Mouse (Mus musculus) stomach, embryonic 14.5 days (tissue): ENCODE measurements around the gene Gm42791. TPM values are rescaled to one million over a fixed set of nuclear protein-coding genes. Genes with fewer than 3 reads are reported as not detected.

Experiments
- ATAC-seq: fragments of 200-750 bp; cut with Nextera tagmentation; 2 replicates; pipeline ENCODE4 v1.8.0; 2017; ENCODE audit warnings: low read depth, moderate TSS enrichment; ENCODE audit not compliant: insufficient number of reproducible peaks, insufficient read depth, low FRiP score
- H3K27ac ChIP-seq: fragments of 300-500 bp; sonication (generic); 2 replicates; pipeline ENCODE4 v1.5.1; 2014; ENCODE audit warnings: mild to moderate bottlenecking, low read length, moderate library complexity, mixed read lengths
- H3K27me3 ChIP-seq: fragments of 300-500 bp; sonication (generic); 2 replicates; pipeline ENCODE4 v1.6.1; 2014; ENCODE audit warnings: low read length, control low read depth, mixed read lengths; ENCODE audit not compliant: control insufficient read depth, insufficient read depth
- H3K36me3 ChIP-seq: fragments of 300-500 bp; sonication (generic); 2 replicates; pipeline ENCODE4 v1.6.1; 2014; ENCODE audit warnings: mild to moderate bottlenecking, control low read depth, low read length, moderate library complexity, mixed read lengths; ENCODE audit not compliant: control insufficient read depth, insufficient read depth
- H3K4me1 ChIP-seq: fragments of 300-500 bp; sonication (generic); 2 replicates; pipeline ENCODE4 v1.6.1; 2014; ENCODE audit warnings: low read length, control low read depth, mixed read lengths; ENCODE audit not compliant: control insufficient read depth, insufficient read depth
- H3K4me2 ChIP-seq: fragments of 300-500 bp; sonication (generic); replicated peaks from 2 replicates; pipeline ENCODE4 v1.6.1; 2014; ENCODE audit warnings: low read depth, low read length, control low read depth
- H3K4me3 ChIP-seq: fragments of 300-500 bp; sonication (generic); 2 replicates; pipeline ENCODE4 v1.5.1; 2014; ENCODE audit warnings: low read depth, low read length, control low read depth
- H3K9ac ChIP-seq: fragments of 300-500 bp; sonication (generic); replicated peaks from 2 replicates; pipeline ENCODE4 v1.6.1; 2014; ENCODE audit warnings: low read depth, mild to moderate bottlenecking, control low read depth, low read length, moderate library complexity, mixed read lengths
- H3K9me3 ChIP-seq: fragments of 300-500 bp; sonication (generic); 2 replicates; pipeline ENCODE4 v1.6.1; 2016; ENCODE audit warnings: low read depth, low read length, control low read depth; ENCODE audit not compliant: control insufficient read depth
- WGBS: fragments of 180-500 bp; shearing (Covaris S2); extraction: QIAGEN DNeasy Blood & Tissue Kit; methylation state at CpG from one replicate; pipeline ENCODE4 v1.1.7; 2014; 5-methylcytosine and 5-hydroxymethylcytosine counted together
- polyA plus RNA-seq: library from polyadenylated mRNA; unstranded; fragments of >200 nt; fragmentation: Nextera tagmentation; extraction: Ambion mirVana; gene quantifications from 2 replicates; pipeline ENCODE4 v1.2.1, GENCODE M21; 2014

The Gm42791 gene
- polyA plus RNA-seq, 1 experiment from 2014 or later, result not detected

GRCm38 (mm10) chr5:148959068-148959990 is 35.6 kb downstream of the Gm42791 start:
- H3K4me3 ChIP-seq, result peak overlapping the region; percentile 38
- H3K9me3 ChIP-seq, result no peaks in the 10 kb centered on the region
- H3K27ac ChIP-seq, result peak overlapping the region; percentile 74
- H3K36me3 ChIP-seq, result no peaks in the 10 kb centered on the region
- H3K9ac ChIP-seq, result peak overlapping the region; percentile 25; the same call in 1 of the 2 replicates
- peak overlapping the region; percentile 82 for H3K4me2 ChIP-seq
- WGBS, result 2% methylated on average over 39 of the region's 39 CpGs
- H3K4me1 ChIP-seq, result peaks cover 18% of the 10 kb centered on the region
- ATAC-seq, result peak; percentile 79
- no peaks in the 10 kb centered on the region for H3K27me3 ChIP-seq

- Histone ChIP-seq H3K9me3 (no peaks in the 10 kb centered on the region), H3K4me2 (peak overlapping the region; percentile 82; the same call in 1 of the 2 replicates)
- 42% methylated on average over 9 of the region's 9 CpGs for WGBS
These were observed 36.6 kb downstream of the Gm42791 start for GRCm38 (mm10) chr5:148958355-148958754.

GRCm38 (mm10) chr5:148956898-148957535 is 37.9 kb downstream of the Gm42791 start:
- peak; percentile 35; the same call in 1 of the 2 replicates for ATAC-seq
- no peaks in the 10 kb centered on the region for H3K9me3 ChIP-seq
- 34% methylated on average over 9 of the region's 9 CpGs for WGBS

More at GRCm38 (mm10) chr5:148958355-148958754, 36.6 kb downstream of the Gm42791 start:
- Histone ChIP-seq H3K36me3 (no peaks in the 10 kb centered on the region), H3K4me3 (no peak overlapping the region), H3K27ac (no peak overlapping the region), H3K9ac (no peak overlapping the region), H3K27me3 (no peaks in the 10 kb centered on the region), H3K4me1 (peaks cover 18% of the 10 kb centered on the region)
- ATAC-seq, result no peak

GRCm38 (mm10) chr5:148956091-148956490 is 38.9 kb downstream of the Gm42791 start:
- Histone ChIP-seq H3K4me2 (no peak overlapping the region), H3K4me1 (peaks cover 18% of the 10 kb centered on the region), H3K27ac (peak overlapping the region; percentile 48; the same call in 1 of the 2 replicates), H3K36me3 (no peaks in the 10 kb centered on the region), H3K9ac (no peak overlapping the region), H3K4me3 (no peak overlapping the region), H3K9me3 (no peaks in the 10 kb centered on the region), H3K27me3 (no peaks in the 10 kb centered on the region)
- WGBS, result 74% methylated on average over 9 of the region's 9 CpGs
- ATAC-seq, result no peak

More at GRCm38 (mm10) chr5:148956898-148957535, 37.9 kb downstream of the Gm42791 start:
- no peak overlapping the region for H3K4me2 ChIP-seq
- no peaks in the 10 kb centered on the region for H3K36me3 ChIP-seq
- H3K4me1 ChIP-seq, result peaks cover 18% of the 10 kb centered on the region
- H3K9ac ChIP-seq, result no peak overlapping the region
- no peaks in the 10 kb centered on the region for H3K27me3 ChIP-seq
- H3K4me3 ChIP-seq, result no peak overlapping the region
- peak overlapping the region; percentile 24; the same call in 1 of the 2 replicates for H3K27ac ChIP-seq

- no peak overlapping the region for H3K9ac ChIP-seq
- H3K4me1 ChIP-seq, result peaks cover 18% of the 10 kb centered on the region
- whole genome bisulfite sequencing, result 87% methylated on average over 6 of the region's 6 CpGs
- H3K4me3 ChIP-seq, result no peak overlapping the region
- H3K27ac ChIP-seq, result no peak overlapping the region
- no peaks in the 10 kb centered on the region for H3K27me3 ChIP-seq
- no peak overlapping the region for H3K4me2 ChIP-seq
- no peaks in the 10 kb centered on the region for H3K9me3 ChIP-seq
- H3K36me3 ChIP-seq, result no peaks in the 10 kb centered on the region
- no peak for ATAC-seq
These were observed 39.4 kb downstream of the Gm42791 start for GRCm38 (mm10) chr5:148955575-148955974.

- no peak overlapping the region for H3K27ac ChIP-seq
- 77% methylated on average over 22 of the region's 22 CpGs for WGBS
These were observed 40.5 kb downstream of the Gm42791 start for GRCm38 (mm10) chr5:148954314-148955060.

GRCm38 (mm10) chr5:148953098-148953497 is 41.8 kb downstream of the Gm42791 start:
- no peaks in the 10 kb centered on the region for H3K36me3 ChIP-seq
- 63% methylated on average over 5 of the region's 5 CpGs for WGBS
- H3K27me3 ChIP-seq, result no peaks in the 10 kb centered on the region
- no peaks in the 10 kb centered on the region for H3K9me3 ChIP-seq
- no peak for ATAC-seq
- no peaks in the 10 kb centered on the region for H3K4me1 ChIP-seq
- no peak overlapping the region for H3K4me2 ChIP-seq
- no peak overlapping the region for H3K9ac ChIP-seq
- no peak overlapping the region for H3K27ac ChIP-seq
- no peak overlapping the region for H3K4me3 ChIP-seq

More at GRCm38 (mm10) chr5:148954314-148955060, 40.5 kb downstream of the Gm42791 start:
- H3K4me2 ChIP-seq, result no peak overlapping the region
- ATAC-seq, result no peak
- no peaks in the 10 kb centered on the region for H3K27me3 ChIP-seq
- H3K4me3 ChIP-seq, result no peak overlapping the region
- peaks cover 8% of the 10 kb centered on the region for H3K4me1 ChIP-seq
- H3K9me3 ChIP-seq, result no peaks in the 10 kb centered on the region
- no peaks in the 10 kb centered on the region for H3K36me3 ChIP-seq
- H3K9ac ChIP-seq, result no peak overlapping the region

GRCm38 (mm10) chr5:148952419-148952818 is 42.5 kb downstream of the Gm42791 start:
- no peak for ATAC-seq
- Histone ChIP-seq H3K27ac (no peak overlapping the region), H3K4me2 (no peak overlapping the region), H3K9ac (no peak overlapping the region), H3K4me3 (no peak overlapping the region), H3K27me3 (no peaks in the 10 kb centered on the region), H3K4me1 (no peaks in the 10 kb centered on the region), H3K36me3 (no peaks in the 10 kb centered on the region), H3K9me3 (no peaks in the 10 kb centered on the region)
- WGBS, result 49% methylated on average over 6 of the region's 6 CpGs
